Mouse (Mus musculus) midbrain, embryonic 10.5 days (tissue): ENCODE data around the gene Adgrb2. TPM values are rescaled to one million over a fixed set of nuclear protein-coding genes. Genes with fewer than 3 reads are reported as not detected.

Source experiments
- DNase-seq: peaks from one replicate; pipeline ENCODE4 v3.0.0-alpha.2; 2017; ENCODE audit warnings: low spot score
- H3K27ac ChIP-seq: fragments of 300-500 bp; sonication (generic); replicated peaks from 2 replicates; pipeline ENCODE4 v1.5.1; 2016; ENCODE audit warnings: mild to moderate bottlenecking
- H3K27me3 ChIP-seq: fragments of 300-500 bp; sonication (generic); 2 replicates; pipeline ENCODE4 v1.6.1; 2016; ENCODE audit warnings: low read depth, mild to moderate bottlenecking; ENCODE audit not compliant: poor library complexity, severe bottlenecking
- H3K36me3 ChIP-seq: fragments of 300-500 bp; sonication (generic); 2 replicates; pipeline ENCODE4 v1.6.1; 2016; ENCODE audit warnings: mild to moderate bottlenecking, moderate library complexity
- H3K4me1 ChIP-seq: fragments of 300-500 bp; sonication (generic); 2 replicates; pipeline ENCODE4 v1.6.1; 2016
- H3K4me3 ChIP-seq: fragments of 300-500 bp; sonication (generic); 2 replicates; pipeline ENCODE4 v1.5.1; 2016; ENCODE audit warnings: mild to moderate bottlenecking, moderate library complexity
- H3K9me3 ChIP-seq: fragments of 300-500 bp; sonication (generic); replicated peaks from 2 replicates; pipeline ENCODE4 v1.6.1; 2016; ENCODE audit warnings: mild to moderate bottlenecking
- whole genome bisulfite sequencing: fragments of 180-500 bp; shearing (Covaris S2); methylation state at CpG from one replicate; pipeline ENCODE4 v1.1.7; 2016; 5-methylcytosine and 5-hydroxymethylcytosine counted together
- polyA plus RNA-seq: library from polyadenylated mRNA; unstranded; fragments of >200 nt; fragmentation: Nextera tagmentation; extraction: Ambion mirVana; gene quantifications from 2 replicates; pipeline ENCODE4 v1.2.1, GENCODE M21; 2016

The Adgrb2 gene
- polyA plus RNA-seq, 1 experiment from 2014 or later, result 2.0 TPM

GRCm38 (mm10) chr4:130070523-130070922 is 85.9 kb downstream of the Adgrb2 start:
- Histone ChIP-seq H3K4me3 (no peak overlapping the region), H3K36me3 (no peaks in the 10 kb centered on the region), H3K9me3 (no peaks in the 10 kb centered on the region), H3K4me1 (peaks cover 7% of the 10 kb centered on the region; the same call in 1 of the 2 replicates), H3K27ac (no peak overlapping the region), H3K27me3 (peaks cover 11% of the 10 kb centered on the region; the same call in 1 of the 2 replicates)
- WGBS, result 71% methylated on average over 3 of the region's 3 CpGs
- DNase-seq, result no peak

GRCm38 (mm10) chr4:130071758-130072157 is 87.1 kb downstream of the Adgrb2 start:
- Histone ChIP-seq H3K9me3 (no peaks in the 10 kb centered on the region), H3K4me1 (peaks cover 8% of the 10 kb centered on the region), H3K4me3 (no peak overlapping the region), H3K27me3 (peaks cover 22% of the 10 kb centered on the region), H3K36me3 (no peaks in the 10 kb centered on the region), H3K27ac (no peak overlapping the region)
- 94% methylated on average over 2 of the region's 2 CpGs for WGBS
- no peak for DNase-seq

Other genes with a start within 250 kb of the Adgrb2 start
- 152 and 162 TPM in 2 replicates for gene Khdrbs1, start 242.6 kb upstream of the Adgrb2 start, polyA plus RNA-seq
- 307 and 309 TPM in 2 replicates for gene Ptp4a2, start 173.7 kb upstream of the Adgrb2 start, polyA plus RNA-seq
- gene Spocd1, start 55.6 kb upstream of the Adgrb2 start, polyA plus RNA-seq, result not detected in 2 replicates
- 3.8 and 5.8 TPM in 2 replicates for gene Col16a1, start 63.0 kb downstream of the Adgrb2 start, polyA plus RNA-seq
- 74.0 and 76.9 TPM in 2 replicates for gene Pef1, start 117.7 kb downstream of the Adgrb2 start, polyA plus RNA-seq
- gene Hcrtr1, start 154.5 kb downstream of the Adgrb2 start, polyA plus RNA-seq, result 0.23 and 0.31 TPM in 2 replicates
- gene Tinagl1, start 190.3 kb downstream of the Adgrb2 start, polyA plus RNA-seq, result 7.4 and 7.5 TPM in 2 replicates
- gene Gm853, start 237.5 kb downstream of the Adgrb2 start, polyA plus RNA-seq, result 0.31 TPM in 1 of 2 replicates, not detected in the other